Mouse (Mus musculus) CD4-positive, CD25-positive, alpha-beta regulatory T cell, adult 2 months (primary cell): ENCODE results near the gene Slc38a8.

Source experiments
- DNase-seq: peaks from one replicate; pipeline ENCODE4 v3.0.0-alpha.2; 2012; ENCODE audit warnings: low read depth, low spot score

Slc38a8 gene

DNA sequence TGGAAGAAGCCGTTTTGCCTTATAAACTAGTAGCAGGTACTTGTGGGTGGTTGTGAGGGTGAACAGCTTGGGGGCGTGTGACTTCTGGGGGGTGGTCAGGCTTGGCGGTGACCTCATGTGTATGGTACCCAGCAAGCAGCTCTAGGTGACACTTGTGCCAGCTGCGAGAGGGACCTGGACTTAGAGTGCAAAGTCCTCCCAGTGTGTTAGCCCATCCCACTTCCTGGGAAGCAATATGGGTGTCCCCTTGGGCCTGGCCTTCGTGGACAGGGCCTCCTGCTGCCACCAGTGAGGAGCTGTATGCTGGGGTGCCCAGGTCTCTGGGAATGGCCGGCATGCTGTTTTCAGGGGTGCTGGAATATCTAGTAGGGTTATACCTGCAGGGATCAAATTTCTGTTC lies 62.6 kb downstream of the Slc38a8 start:
- no peak for DNase-seq

GRCm38 (mm10) chr8:119437506-119437905 lies 64.0 kb downstream of the Slc38a8 start:
- DNase-seq = no peak

DNA sequence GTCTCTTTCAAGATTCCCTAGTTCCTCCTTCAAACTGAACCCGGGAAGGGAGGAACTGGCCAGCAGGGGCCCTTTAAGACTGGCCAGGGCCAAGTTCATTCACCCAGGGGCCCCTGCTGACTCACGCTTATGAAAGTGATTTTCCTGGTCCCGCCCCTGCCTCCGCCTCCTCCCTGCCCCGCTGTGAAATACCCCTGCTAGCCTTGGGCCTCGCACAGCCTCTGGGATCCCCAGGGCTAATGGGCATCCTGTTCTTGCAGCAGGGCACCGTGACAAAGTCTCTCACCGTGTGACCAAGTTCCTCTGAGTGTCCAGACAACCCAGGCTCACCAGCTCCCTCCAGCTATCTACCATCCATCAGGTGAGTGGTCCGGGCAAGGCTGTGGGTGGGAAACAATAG lies 64.6 kb downstream of the Slc38a8 start:
- DNase-seq = peak; percentile 55

DNA sequence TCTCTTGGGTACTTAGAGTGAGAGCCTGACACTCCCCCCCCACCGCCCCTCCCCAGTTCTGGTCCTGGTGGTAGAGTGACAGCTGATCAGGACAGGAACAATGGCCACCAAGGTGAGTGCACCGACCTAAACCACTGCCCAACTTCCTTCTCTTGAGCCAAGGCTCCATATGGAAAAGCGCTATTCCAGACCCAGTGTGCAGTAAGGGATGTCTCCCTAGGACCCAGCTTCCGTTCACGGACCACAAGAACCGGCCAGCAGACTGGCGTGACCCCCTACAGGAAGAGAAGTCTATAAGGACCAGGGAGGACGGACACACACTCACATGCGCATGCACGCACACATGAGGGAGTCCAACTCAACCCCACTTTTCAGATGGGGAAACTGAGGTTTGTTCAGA lies 65.2 kb downstream of the Slc38a8 start:
- DNase-seq = no peak

DNA sequence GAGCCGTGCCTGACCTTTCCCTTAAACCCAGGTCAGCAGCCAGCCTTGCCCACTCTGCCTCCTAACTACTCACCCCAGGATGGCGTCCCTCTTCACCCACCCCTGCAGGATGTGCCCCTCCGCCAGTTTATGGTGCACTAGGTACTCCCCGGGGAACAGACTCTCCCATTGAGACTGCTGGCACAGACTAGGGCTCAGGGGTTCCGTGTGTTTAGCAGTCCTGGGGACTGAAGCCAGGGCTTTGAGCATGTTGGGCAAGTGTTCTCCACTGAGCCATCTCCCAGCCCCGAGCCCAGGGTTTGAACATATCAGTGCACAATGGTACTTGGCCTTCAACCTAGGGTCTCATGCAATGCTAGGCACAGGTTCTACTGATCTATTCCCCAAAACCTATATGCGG lies 66.0 kb downstream of the Slc38a8 start:
- DNase-seq = no peak

DNA sequence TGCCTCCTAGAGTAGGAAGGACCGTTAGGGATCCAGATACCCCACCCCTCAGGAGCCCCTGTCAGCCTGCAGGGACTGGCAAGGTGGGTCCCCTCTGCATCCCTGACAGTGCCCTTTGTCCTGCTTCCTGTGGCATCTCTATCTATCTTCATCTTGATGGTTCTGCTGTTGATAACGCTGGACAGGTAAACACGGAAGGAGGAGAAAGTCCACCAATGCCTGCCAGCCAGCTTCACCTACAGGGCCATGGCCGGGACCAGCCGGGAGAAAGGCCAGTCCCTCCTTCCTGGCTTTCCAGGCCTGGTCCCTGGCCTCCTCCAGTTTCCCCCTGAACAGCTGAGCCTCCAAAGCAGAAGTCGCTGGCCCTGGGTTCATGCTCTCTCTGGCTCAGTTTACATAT lies 66.9 kb downstream of the Slc38a8 start:
- no peak for DNase-seq

DNA sequence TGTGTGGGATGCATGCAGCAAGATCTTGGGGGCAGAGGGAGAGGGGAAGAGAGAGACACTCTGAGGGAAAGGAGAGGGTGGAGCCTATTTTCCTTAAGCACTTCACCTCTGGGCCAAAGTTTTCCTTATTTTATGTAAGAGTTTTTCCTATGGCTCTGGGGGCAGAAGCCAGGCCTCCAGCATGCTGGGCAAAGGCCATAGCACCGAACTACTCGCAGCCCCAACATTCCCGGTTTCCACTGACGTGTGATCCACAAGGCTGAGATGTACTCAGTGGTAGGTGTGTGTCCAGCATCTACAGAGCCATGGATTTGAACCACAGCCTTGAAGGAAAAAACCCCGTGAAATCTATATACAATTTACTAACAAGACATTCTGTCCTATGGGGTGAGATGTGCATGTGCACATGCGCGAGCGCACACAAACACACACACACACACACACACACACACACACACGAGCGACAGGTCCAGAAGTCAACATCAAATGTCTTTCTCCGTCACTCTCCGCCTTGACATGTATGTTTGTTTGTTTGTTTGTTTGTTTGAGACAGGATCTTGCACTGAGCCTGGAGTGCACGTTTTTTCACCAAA lies 67.8 kb downstream of the Slc38a8 start, which contains the start of gene Osgin1:
Osgin1 (plus strand) TSS at position 543 of the 593 bp plus-strand sequence.
- no peak for DNase-seq

GRCm38 (mm10) chr8:119432372-119432771 lies 69.1 kb downstream of the Slc38a8 start:
- DNase-seq = no peak

- DNase-seq = no peak
Observed at GRCm38 (mm10) chr8:119430690-119431089, 70.8 kb downstream of the Slc38a8 start.

DNA sequence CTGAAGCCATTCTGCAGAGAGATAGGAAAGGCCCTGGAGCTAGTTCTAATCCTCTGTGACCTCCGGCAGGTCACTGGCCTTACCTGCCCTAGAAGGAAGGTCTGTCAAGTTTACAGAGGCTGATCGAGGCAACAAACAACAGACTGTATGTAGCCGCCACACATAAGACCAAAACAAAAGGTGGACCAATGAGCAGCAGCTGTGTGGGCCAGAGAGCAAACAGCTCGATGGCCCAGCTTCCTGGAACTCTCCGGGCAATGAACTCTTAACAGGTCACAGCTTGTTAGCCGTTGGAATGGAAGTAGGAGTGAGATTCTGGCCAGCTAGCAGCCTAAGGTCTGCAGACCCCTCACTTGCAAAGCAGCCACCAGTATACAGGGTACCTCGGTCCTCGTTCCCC lies 71.2 kb downstream of the Slc38a8 start:
- no peak for DNase-seq
